Mouse (Mus musculus) cerebellum, adult 2 months (tissue): ENCODE results near the gene A130010J15Rik.

ENCODE experiments used
- CTCF ChIP-seq: fragments of 200-500 bp; IDR thresholded peaks from 2 replicates; pipeline ENCODE4 v1.5.1; 2011; ENCODE audit warnings: low read depth, mild to moderate bottlenecking, control low read depth, low read length, moderate library complexity, borderline replicate concordance; ENCODE audit not compliant: insufficient read depth
- POLR2A ChIP-seq: fragments of 200-500 bp; IDR thresholded peaks from 2 replicates; pipeline ENCODE4 v1.6.1; 2011; ENCODE audit warnings: low read length, control low read depth, borderline replicate concordance; ENCODE audit not compliant: insufficient read depth

- TF ChIP-seq CTCF (no peak), POLR2A (no peak)
Measured at GRCm38 (mm10) chr1:193129321-193129720, 38.5 kb upstream of the A130010J15Rik start.
